Mouse (Mus musculus) G1E (cell line): ENCODE measurements around the gene Mob1b.

ENCODE experiments used
- CTCF ChIP-seq: IDR thresholded peaks from 2 replicates; pipeline ENCODE4 v1.5.1; 2012; ENCODE audit warnings: low read depth, low read length, inconsistent platforms, mixed read lengths
- GATA1 ChIP-seq: IDR thresholded peaks from 2 replicates; pipeline ENCODE4 v1.6.1; 2012; ENCODE audit warnings: borderline replicate concordance, low read length, inconsistent platforms, mixed read lengths
- TAL1 ChIP-seq: conservative IDR thresholded peaks from 2 replicates; pipeline ENCODE4 v1.6.1; 2012; ENCODE audit warnings: low read depth, low read length, inconsistent platforms, mixed read lengths

DNA sequence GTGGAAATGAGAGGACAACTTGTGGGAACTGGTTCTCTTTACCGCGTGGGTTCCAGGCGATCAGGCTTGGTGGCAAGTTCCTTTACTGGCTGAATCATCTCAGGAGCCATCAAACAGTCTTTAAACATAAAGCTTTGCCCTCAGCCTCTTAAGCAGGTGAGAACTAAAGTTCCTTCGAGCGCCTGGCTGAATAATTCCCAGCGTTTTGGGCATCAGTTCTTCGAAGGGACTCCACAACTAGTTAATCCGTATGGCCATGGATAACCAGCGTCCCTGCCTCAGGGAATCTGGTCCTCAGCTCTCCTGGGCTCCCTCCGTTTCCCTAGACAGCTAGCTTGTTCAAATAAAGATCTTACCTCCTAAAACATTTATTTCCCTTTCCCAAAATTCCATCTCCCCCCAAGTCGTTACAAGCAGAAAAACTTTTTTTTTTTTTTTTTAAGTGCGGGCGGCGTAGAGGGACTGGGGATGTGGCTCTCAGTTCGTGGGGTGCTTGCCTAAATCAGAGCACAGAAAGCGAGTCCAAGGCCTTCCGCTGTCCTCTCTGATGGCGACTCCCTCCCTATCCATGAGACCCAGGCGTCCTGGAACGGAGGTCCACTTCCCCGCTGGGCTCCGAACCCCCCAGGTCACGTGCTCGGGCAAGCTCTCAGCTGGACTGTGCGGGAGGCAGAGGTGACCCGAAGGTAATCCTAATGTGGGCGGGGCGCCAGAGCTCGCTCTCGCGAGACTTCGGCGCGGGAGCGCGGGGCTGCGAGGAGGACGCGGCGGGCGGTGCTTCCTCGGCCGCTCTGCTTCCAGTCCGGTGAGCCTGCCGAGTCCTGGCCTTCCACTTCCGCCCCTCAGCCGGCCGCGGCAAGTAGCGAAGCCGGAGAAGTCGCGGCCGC is at the start of gene Mob1b:
- TF ChIP-seq CTCF (no peak), TAL1 (no peak), GATA1 (no peak)
